Mouse (Mus musculus) MEL (cell line): ENCODE measurements around the gene Rassf5.

ENCODE experiments used
- CTCF ChIP-seq, 3 experiments: IDR thresholded peaks in 2 of 3; conservative IDR thresholded peaks in 1 of 3; 2 replicates each; pipeline ENCODE4 v1.5.1; 2011 to 2012; ENCODE audit warnings: low read length in 3 of 3, low read depth in 2 of 3, mild to moderate bottlenecking in 2 of 3, improper control_type of control experiment in 1 of 3, inconsistent platforms in 1 of 3, mixed read lengths in 1 of 3, moderate library complexity in 1 of 3; ENCODE audit not compliant: control insufficient read depth in 1 of 3, insufficient read depth in 1 of 3, poor library complexity in 1 of 3, severe bottlenecking in 1 of 3
- GABPA ChIP-seq: IDR thresholded peaks from 2 replicates; pipeline ENCODE4 v1.6.1; 2012; ENCODE audit warnings: low read depth, mild to moderate bottlenecking, inconsistent platforms, low read length, improper control_type of control experiment, moderate library complexity
- POLR2A ChIP-seq, 2 experiments: IDR thresholded peaks; 2 replicates each; pipeline ENCODE4 v1.6.1; 2011 to 2012; ENCODE audit warnings: low read length in 2 of 2, mild to moderate bottlenecking in 2 of 2, control low read depth in 1 of 2, improper control_type of control experiment in 1 of 2, low read depth in 1 of 2, moderate library complexity in 1 of 2; ENCODE audit not compliant: control insufficient read depth in 1 of 2, insufficient read depth in 1 of 2, poor library complexity in 1 of 2

- TF ChIP-seq POLR2A (IDR thresholded peaks at IDR 0.05; ENCODE audit: control insufficient read depth in 1 of 2, insufficient read depth in 1 of 2, low read depth in 1 of 2, low read length in 2 of 2, poor library complexity in 1 of 2) (no peak), CTCF (IDR thresholded peaks at IDR 0.05 in 2 of 3, conservative IDR thresholded peaks at IDR 0.05 in 1 of 3; ENCODE audit: control insufficient read depth in 1 of 3, insufficient read depth in 1 of 3, low read depth in 2 of 3, low read length in 3 of 3, poor library complexity in 1 of 3, severe bottlenecking in 1 of 3) (no peak), GABPA (no peak)
Measured at GRCm38 (mm10) chr1:131221822-131222590, 23.1 kb downstream of the Rassf5 start.
